Mouse (Mus musculus) C2C12 (cell line): ENCODE results near the gene Limch1. TPM values are rescaled to one million over a fixed set of nuclear protein-coding genes. Genes with fewer than 3 reads are reported as not detected.

Source experiments
- H3K27me3 ChIP-seq: one replicate; pipeline ENCODE4 v1.6.1; 2011; ENCODE audit not compliant: control insufficient read depth, insufficient read depth, insufficient read length
- H3K36me3 ChIP-seq: one replicate; pipeline ENCODE4 v1.6.1; 2011; ENCODE audit not compliant: control insufficient read depth, insufficient read depth
- H3K4me3 ChIP-seq: one replicate; pipeline ENCODE4 v1.5.1; 2011; ENCODE audit warnings: mild to moderate bottlenecking, control low read depth; ENCODE audit not compliant: poor library complexity, insufficient read depth, severe bottlenecking
- H3K79me2 ChIP-seq: one replicate; pipeline ENCODE4 v1.6.1; 2011; ENCODE audit not compliant: control insufficient read depth, insufficient read depth
- H3K79me3 ChIP-seq: one replicate; pipeline ENCODE4 v1.6.1; 2011; ENCODE audit warnings: low read depth, control low read depth
- H3ac ChIP-seq: one replicate; pipeline ENCODE3; 2011; ENCODE audit warnings: low read depth; ENCODE audit not compliant: control insufficient read depth, insufficient read length
- CEBPB ChIP-seq: IDR thresholded peaks from one replicate; pipeline ENCODE4 v1.6.1; 2011; ENCODE audit warnings: low read depth, mild to moderate bottlenecking, control low read depth, moderate library complexity
- CTCF ChIP-seq: IDR thresholded peaks from one replicate; pipeline ENCODE4 v1.5.1; 2011; ENCODE audit not compliant: control insufficient read depth, insufficient read depth, insufficient read length
- FOSL1 ChIP-seq: IDR thresholded peaks from one replicate; pipeline ENCODE4 v1.8.0; 2011; ENCODE audit warnings: mild to moderate bottlenecking, low read length; ENCODE audit not compliant: poor library complexity, insufficient read depth, severe bottlenecking
- MAX ChIP-seq: IDR thresholded peaks from one replicate; pipeline ENCODE4 v1.6.1; 2011; ENCODE audit warnings: mild to moderate bottlenecking, control low read depth
- MYOD1 ChIP-seq: IDR thresholded peaks from one replicate; pipeline ENCODE4 v1.6.1; 2011; ENCODE audit warnings: low read depth; ENCODE audit not compliant: control insufficient read depth, insufficient read length
- MYOG ChIP-seq: IDR thresholded peaks from one replicate; pipeline ENCODE4 v1.6.1; 2011; ENCODE audit not compliant: control insufficient read depth, insufficient read length; ENCODE audit errors: extremely low read depth
- USF1 ChIP-seq: IDR thresholded peaks from one replicate; pipeline ENCODE4 v1.6.1; 2011; ENCODE audit warnings: low read depth, mild to moderate bottlenecking, control low read depth, moderate library complexity
- polyA plus RNA-seq: library from polyadenylated mRNA; unstranded; fragments of >200 nt; fragmentation: generic; extraction: Trizol; gene quantifications from one replicate; pipeline ENCODE4 v1.2.1, GENCODE M21; 2012; ENCODE audit warnings: missing spikeins

The Limch1 gene
- polyA plus RNA-seq, 1 experiment, result not detected

- TF ChIP-seq CEBPB (no peak), CTCF (no peak), FOSL1 (no peak), MAX (no peak), USF1 (no peak), MYOG (no peak), MYOD1 (no peak)
- H3K4me3 ChIP-seq, result no peak overlapping the region
- H3ac ChIP-seq, result no peak overlapping the region
- no peaks in the 10 kb centered on the region for H3K79me2 ChIP-seq
- no peaks in the 10 kb centered on the region for H3K27me3 ChIP-seq
- H3K36me3 ChIP-seq, result no peaks in the 10 kb centered on the region
- H3K79me3 ChIP-seq, result no peaks in the 10 kb centered on the region
Observed at GRCm38 (mm10) chr5:66917353-66918315, 172.0 kb downstream of the Limch1 start.

GRCm38 (mm10) chr5:66918316-66919305, 173.0 kb downstream of the Limch1 start:
- Histone ChIP-seq H3ac (no peak overlapping the region), H3K79me2 (no peaks in the 10 kb centered on the region), H3K36me3 (no peaks in the 10 kb centered on the region), H3K79me3 (no peaks in the 10 kb centered on the region), H3K27me3 (no peaks in the 10 kb centered on the region), H3K4me3 (no peak overlapping the region)
- TF ChIP-seq FOSL1, result no peak
- TF ChIP-seq CTCF, result no peak
- TF ChIP-seq MYOD1, result no peak
- TF ChIP-seq USF1, result no peak
- TF ChIP-seq CEBPB, result no peak
- TF ChIP-seq MAX, result no peak
- no peak for TF ChIP-seq MYOG

GRCm38 (mm10) chr5:66922582-66922981, 177.0 kb downstream of the Limch1 start:
- no peak for TF ChIP-seq MYOG
- no peaks in the 10 kb centered on the region for H3K36me3 ChIP-seq
- no peak overlapping the region for H3K4me3 ChIP-seq
- no peaks in the 10 kb centered on the region for H3K79me3 ChIP-seq
- no peak overlapping the region for H3ac ChIP-seq
- no peaks in the 10 kb centered on the region for H3K79me2 ChIP-seq
- H3K27me3 ChIP-seq, result peaks cover 3% of the 10 kb centered on the region

- no peaks in the 10 kb centered on the region for H3K79me2 ChIP-seq
- H3K27me3 ChIP-seq, result peaks cover 6% of the 10 kb centered on the region
- no peak for TF ChIP-seq CTCF
- TF ChIP-seq FOSL1, result no peak
- no peak for TF ChIP-seq MAX
- TF ChIP-seq MYOD1, result no peak
- TF ChIP-seq CEBPB, result no peak
- TF ChIP-seq MYOG, result no peak
- no peak for TF ChIP-seq USF1
- H3ac ChIP-seq, result no peak overlapping the region
- H3K4me3 ChIP-seq, result no peak overlapping the region
- no peaks in the 10 kb centered on the region for H3K79me3 ChIP-seq
- no peaks in the 10 kb centered on the region for H3K36me3 ChIP-seq
Observed at GRCm38 (mm10) chr5:66929291-66929690, 183.7 kb downstream of the Limch1 start.

GRCm38 (mm10) chr5:66933134-66933804, 187.6 kb downstream of the Limch1 start:
- Histone ChIP-seq H3ac (no peak overlapping the region), H3K27me3 (peaks cover 3% of the 10 kb centered on the region), H3K79me2 (no peaks in the 10 kb centered on the region), H3K79me3 (no peaks in the 10 kb centered on the region), H3K4me3 (no peak overlapping the region), H3K36me3 (no peaks in the 10 kb centered on the region)
- no peak for TF ChIP-seq MYOG
- no peak for TF ChIP-seq USF1
- no peak for TF ChIP-seq CTCF
- TF ChIP-seq MYOD1, result no peak
- TF ChIP-seq MAX, result no peak
- TF ChIP-seq FOSL1, result no peak
- TF ChIP-seq CEBPB, result no peak
